Mouse (Mus musculus) c-Kit-positive CD71-negative TER-119-negative erythroid progenitor cells, embryonic 14.5 days (primary cell): Measurements from ENCODE around the gene Efhd2.

Experiments
- DNase-seq: peaks from one replicate; pipeline ENCODE4 v3.0.0-alpha.2; 2013; ENCODE audit warnings: low read depth

The Efhd2 gene

DNA sequence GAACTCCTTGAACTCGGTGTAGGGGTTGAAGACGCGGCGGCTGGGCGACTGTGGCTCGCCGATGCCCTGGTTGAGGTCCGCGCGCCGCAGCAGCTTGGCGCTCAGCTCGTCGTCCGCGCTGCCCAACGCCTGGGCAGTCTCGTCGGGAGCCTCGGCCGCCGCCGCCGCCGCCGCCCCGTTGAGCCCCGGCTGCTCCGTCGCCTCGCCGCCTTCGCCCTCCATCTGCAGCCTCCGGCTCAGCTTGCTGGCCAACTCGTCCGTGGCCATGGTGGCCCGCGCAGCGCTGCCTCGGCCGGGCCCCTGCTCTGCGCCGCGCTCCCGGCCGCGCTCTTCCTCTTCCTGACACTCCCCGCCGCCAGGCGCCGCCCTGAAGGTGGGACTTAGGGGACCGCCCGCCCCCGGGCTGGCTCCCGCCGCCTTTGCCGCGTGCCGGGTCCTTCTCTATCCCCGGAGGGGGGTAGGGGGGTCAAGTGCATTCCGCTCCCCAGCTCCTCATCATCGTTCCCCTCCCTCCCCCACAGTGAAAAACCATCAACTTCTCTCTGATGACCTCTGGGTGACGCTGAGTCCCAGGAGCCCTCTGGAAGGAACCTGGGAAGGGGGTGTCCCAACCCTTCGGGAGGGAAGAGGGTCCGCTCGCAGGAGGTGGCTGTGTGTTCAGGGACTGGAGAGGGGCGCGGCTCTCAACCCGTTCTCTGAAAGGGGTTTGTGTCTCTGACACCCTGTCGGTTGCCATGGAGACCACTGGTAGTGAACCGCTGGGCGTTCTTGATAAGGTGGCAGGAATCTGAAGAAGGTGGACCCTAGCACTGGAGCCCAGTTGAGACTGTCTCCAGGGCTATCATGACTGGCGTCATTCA is at the start of gene Efhd2:
Gene Efhd2 (minus strand): TSS at position 320 of the 860 bp plus-strand sequence.
- DNase-seq, result peak; percentile 80

DNA sequence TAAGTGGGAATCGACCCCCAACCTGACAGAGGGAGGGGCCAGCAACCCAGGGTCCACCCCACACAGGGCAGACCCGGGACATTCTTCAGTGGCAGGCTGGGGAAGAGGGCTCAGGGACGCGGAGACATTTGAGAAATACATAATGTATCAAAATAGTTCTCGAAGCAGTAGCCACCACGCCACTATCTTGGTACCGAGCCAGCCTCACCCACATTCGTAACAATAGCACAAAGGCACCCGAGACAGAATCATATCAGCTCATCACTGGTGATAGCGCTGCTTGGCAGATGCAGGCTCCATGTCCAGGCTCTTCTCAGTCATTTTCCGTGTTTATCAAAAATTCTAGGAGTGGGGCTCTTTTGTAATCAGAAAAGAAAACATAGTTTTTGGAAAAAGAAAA is 49.2 kb upstream of the Efhd2 start:
- no peak for DNase-seq

DNA sequence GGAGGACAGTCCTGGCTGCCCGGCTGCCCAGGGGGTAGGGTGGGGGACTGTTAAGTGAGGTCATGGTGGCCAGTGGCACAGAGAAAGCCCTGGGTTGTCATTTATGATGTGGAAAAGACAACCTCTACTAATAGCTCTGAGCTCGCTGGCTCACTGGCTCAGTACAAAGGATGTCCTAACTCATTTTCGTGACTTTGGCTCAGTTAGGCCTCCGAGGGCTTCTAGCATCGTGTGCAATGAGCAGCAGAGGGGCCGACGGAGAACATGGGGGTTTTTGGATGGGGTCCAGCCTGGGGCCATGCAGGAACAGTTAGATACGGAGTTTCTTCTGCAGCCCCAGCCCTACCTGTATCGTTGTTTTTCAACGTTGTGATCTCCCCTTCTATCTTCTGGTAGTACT is 45.7 kb upstream of the Efhd2 start:
- no peak for DNase-seq

DNA sequence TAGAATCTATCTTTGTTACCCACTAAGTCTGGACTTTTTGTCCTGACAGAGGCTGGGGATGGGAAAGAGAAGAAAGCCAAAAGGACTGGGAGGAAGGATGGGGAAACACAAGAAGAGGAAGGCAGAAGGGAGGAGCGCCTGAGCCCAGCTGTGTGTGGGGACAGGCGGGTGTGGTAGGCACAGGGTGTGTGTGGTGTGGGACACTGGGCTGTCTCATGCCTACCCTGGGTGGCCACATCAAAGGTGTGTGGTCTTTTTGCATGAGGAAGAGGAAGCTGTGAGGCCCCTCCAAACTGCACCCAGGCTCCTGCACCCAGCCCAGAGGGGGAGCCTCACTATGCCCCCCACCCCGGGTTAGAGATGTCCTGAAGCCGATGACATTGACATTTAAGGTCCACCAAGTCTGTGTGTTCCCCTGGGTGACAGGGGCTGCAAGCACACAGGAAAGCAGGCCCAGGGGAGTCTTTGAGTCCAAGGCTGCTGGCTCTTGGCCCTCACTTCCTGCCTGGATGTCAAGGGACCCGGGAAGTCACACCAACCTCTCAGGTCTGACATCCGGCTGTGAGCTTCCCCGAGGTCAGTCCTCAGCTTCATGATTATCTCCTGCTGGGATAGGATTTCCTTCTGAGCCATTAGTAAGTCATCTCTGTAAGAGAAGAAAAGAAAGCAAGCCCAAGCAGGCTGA is 43.2 kb upstream of the Efhd2 start:
- no peak for DNase-seq

DNA sequence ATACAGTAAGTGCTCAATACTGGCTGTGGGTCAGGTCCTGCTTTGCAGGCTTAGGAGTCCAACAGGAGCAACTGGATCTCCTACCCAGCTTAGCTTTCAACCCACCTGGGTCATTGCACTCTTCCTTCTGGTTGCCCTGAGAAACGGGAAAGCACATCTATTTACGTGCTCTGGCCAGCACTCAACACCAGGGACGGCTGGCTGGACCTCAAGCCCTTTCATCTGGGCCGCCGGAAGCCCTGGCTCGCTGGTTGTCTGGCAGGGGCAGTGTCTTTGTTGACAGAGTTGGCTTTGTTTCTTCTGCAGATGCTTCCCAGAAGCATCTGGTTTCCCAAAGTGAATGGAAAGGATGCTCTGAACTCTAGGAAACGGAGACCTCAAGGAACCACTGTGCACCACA is 39.3 kb upstream of the Efhd2 start:
- no peak for DNase-seq

DNA sequence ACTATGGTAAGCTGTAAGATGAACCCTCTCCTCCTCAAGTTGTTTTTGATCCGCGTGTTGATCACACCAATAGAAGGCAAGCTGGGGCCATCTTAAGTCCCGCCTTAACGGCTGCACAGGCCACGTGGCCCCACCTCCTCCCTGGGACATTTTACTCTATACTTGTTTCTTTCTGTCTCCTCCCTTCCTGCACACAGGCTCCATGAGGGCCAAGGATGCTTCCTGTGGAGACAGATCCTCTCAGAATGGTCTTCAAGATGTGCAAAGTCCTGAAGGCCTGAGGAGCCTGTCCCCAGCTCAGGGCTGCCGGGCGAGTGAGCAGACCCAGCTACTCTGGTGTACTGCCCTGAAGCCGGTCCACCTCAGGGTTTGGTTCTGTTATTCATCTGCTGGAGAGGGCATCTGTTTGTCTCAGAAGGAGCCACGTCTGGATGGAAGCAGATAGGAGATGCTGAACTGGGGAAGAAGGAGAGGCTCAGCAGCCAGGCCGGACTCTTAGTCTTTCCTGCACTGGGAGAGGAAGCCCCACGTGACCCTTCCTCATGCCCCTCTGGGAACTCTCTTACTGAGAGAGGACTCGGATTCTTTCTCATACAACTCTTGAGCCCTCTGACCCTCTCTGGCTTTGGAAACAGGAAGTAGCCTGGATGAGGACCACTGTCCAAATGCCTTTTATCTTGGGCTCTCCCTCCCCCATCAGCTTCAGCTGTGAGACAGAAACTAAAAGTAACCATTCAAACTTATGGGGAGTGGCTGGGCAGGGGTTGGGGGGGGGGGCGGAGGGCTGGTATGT is 38.7 kb upstream of the Efhd2 start:
- DNase-seq, result no peak

DNA sequence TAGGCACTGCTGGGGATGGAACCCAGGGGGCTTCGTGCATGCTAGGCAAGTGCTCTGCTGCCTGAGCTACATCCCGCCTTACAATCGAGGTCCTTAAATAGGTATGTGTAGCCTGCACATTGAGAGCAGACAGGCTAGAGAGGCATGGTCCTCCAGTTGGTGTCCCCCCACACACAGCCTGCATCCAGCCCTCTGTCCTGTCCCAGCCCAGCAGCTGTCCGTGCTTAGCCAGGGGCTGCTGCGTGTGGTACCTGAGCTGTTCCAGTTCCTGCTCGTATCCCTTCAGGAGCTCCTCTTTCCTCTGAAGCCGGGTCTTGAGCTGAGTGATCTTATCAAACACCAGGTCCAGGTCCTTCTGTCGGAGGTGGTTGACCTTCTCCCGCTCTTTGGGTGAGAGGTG is 30.0 kb upstream of the Efhd2 start:
- DNase-seq, result no peak

DNA sequence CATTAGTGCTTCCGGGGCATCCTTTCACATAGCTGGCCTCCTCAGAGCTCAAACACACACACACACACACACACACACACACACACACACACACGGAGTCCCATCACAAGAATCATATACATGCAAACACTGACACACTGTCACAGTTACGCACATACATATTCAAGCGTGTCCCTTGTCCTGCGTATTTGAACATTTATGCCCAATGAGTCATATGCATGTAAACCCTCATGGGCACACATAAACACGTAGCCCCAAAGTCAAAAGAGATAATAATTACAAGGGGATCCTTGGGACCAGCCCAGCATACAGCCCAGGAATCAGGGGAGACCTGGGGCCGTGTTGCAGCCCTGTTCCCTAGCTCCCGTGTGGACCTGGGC is 27.7 kb upstream of the Efhd2 start:
- DNase-seq, result no peak

DNA sequence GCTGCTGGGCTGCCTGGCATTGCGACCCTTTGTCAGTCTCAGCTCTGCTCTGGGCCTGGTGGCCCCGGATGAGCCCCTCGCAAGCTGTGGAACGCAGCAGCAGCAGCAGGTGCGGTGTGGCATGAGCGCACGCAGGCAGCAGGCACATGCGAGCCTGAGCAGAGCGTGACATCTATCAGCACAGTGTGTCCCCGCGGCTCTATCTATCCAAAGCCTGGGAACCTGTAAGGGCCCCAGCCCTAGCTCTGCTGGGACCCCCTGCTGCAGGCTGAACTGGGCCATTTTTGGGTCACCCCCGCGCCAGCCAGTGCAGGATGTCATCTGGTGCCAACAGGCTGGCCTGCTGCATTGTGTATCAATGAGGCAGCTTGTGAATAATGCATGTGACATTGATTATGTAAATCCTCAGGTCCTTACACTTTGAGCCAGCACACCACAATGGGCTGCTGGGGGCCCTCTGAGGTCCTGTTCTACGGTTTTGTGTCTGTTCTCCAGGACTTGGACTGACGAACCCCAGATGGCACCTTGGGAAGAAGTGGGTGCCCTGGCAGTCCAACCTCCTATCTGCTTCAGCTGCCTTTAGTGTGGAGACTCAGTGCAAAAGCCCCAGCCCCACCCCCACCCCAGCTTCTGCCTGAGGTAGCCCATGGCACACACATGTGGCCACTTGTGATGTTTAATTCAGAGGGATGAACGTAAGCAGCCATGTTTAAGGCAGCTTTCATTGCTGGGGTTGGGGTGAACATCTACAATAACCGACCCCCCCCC is 27.2 kb upstream of the Efhd2 start:
- DNase-seq, result no peak

DNA sequence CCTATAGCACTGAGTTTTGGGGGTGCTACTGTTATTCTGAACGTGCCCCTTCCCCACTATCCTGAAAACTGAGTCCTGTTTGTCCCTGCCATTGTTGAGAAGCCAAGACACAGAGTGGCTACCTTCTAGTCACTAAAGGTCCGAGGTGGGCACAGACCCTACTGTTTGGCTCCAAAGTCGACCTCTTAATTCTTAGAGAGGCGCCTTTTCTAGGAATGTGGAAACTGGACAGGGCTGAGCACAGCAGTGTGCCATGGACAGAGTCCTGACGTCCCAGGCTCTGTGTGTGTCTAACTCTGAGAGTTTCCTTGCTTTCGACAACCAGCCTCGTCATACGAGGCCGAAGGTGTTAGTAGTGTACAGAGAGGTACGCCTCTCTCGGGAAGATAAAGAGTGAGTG is 25.7 kb upstream of the Efhd2 start:
- no peak for DNase-seq

DNA sequence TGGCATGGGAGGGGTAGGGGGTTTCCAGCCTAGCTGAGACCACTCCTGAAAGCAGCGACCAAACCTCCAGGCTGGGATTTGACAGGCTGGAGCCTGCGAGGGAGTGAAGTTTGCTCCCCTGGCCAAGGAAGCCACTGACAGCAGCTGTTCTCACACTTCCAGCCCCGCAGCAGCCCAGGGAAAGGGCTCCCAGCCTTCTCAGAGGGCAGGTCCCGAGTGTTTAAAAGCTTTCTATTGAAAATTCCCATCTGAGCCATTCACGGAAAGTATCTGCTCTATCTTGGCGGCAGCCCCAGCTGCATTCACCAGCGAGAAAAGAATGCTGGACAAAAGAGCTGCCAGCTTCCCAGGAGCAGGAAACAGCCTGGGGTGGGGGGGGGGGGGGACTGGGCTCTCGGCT is 25.2 kb upstream of the Efhd2 start:
- no peak for DNase-seq

DNA sequence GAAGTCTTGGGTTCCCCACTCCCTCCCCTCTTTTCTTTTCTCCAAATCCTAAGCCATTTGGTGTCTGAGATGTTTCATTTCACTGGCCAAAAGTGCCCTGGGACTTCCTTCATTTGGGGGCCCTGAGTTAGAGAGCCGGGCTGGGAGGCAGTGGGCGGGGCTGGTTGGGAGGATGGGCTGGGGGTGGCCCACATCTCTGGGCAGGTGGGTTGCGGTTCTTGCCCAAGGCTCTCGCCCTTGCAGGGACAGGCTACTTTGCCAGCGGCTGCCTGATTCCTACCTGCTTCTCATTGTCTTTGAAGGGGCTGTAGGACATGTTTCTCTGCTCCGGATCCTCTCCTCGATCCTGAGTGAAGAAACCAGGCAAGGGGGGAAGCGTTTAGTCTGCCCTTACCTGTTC is 24.2 kb upstream of the Efhd2 start:
- DNase-seq, result no peak

DNA sequence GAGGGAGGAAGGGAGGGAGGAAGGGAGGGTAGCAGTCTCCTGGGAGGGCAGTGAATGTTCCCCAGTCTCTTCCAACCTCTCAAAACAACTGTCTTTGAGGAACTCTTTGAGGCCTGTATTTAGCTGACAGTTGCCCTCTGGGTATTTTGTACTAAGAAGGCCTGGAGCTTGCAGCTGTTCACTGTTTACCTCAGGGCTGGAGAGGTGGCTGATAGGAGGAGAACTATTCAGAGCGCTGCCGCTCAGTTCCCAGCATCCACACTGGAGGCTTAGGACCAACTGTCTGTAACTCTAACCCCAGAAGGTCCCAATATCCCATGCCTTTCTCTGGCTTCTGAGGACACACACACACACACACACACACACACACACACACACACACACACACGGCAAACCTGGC is 23.1 kb upstream of the Efhd2 start:
- no peak for DNase-seq

DNA sequence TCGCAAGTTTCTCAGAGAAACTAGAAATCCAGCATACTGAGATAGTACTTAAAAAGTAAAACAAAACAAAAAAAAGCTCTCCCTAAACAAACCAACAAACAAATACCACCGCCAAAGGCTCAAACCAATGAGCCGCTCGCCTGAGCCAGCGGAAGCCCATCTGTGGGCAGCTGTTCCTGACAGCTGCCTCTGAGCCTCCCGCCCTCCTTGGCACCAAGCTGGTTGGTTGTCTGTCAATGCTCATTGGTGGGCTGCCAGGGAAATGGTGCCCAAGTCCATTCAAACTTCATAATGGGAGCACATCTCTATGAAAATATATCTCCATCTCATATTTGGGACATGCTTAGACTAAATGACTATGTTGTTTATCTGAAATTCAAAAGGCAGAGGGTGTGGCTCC is 22.5 kb upstream of the Efhd2 start:
- DNase-seq, result no peak

DNA sequence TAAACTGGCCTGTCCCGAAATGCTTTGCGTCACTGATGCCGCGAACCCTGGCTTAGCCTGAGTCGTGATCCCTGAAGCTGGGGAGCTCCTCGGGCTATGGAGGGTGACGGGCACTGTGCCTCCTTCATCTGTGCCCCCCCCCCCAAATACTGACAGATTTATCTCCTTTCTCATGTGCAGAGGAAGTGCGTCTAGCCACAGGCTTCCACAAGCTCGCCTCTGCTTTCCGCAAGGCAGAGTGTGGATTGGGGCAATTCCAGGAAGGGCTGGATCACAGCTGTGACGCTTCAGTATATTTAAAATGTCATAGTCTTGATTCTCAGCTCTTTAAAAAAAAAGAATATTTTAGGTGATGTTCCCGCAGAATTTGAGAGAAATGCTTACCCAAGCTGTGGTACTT is 21.1 kb upstream of the Efhd2 start:
- peak; percentile 46 for DNase-seq

DNA sequence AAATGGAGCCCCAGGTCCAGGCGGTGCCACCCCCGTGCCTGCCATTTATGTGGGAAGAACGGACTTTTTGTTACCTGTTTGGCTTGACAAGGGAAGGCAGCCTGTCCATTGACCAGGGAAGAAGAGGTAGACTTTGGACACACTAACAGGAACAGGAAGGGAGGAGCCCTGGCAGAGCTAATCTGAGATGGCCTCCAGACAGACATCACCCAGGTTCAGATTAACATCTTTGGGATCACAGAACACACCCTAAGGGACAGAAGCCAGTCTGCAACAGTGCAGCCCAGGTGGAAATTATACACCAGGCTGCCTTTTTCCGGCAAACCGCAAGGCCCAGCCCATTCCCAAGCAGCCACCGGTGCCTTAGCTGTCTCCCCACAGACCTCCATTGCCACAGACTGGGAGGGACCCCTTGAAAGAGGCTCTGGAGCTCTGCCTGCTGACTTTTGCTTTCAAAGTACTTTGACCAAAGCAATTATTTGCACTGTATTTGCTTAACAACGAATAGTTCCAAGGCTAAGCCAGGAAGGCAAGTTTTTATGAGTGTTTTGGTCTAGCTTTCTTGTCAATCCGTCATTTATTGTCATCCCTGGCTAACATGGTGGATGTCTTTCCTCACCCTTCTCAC is 18.6 kb upstream of the Efhd2 start:
- DNase-seq, result no peak

DNA sequence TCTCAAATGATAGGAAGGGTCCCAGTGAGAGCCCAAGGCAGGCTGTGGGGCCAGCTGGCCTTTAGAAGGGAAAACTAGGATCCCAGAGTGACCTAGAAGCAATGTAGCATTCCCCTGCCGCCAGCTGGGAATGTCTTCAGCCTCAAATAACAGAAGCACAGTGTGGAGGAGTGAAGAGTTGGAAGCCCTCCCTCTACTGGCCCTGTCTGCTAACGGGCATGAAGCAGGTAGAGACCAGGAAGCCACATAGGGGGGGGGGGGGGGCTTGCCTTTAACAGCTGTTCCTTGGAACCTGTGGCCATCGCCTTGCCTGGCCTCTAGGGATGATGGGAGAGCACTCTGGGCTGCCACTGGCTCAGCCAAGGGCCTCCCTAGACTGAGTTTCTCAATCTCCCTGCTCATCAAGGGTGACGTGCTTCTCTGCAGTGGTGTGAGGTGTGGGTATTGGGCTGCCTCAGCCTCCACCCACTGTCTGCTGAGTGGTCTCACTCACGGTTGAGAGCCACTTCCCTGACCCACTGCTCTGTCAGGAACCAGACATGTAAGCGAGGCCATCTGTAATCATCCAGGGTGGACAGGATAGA is 11.8 kb upstream of the Efhd2 start:
- no peak for DNase-seq

DNA sequence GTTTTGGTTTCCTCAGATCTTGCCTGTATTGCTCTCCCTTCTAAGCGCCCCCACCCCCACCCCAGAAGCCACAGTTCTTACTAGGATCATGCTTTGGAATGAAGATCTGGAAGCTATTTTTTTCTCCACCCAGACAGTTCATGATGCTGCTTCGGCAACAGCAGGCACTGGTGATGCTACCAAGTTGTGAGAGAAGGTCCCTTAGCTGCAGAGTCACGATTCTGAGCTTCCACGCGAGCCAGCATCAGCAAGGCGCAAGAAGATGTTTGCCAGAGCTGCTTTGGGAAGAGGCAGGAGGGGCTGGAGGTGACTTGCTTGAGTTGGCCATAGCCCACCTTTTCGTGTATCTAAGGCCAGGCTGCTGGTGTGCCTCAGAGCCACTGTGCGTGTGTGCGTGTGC is 10.7 kb upstream of the Efhd2 start:
- no peak for DNase-seq

DNA sequence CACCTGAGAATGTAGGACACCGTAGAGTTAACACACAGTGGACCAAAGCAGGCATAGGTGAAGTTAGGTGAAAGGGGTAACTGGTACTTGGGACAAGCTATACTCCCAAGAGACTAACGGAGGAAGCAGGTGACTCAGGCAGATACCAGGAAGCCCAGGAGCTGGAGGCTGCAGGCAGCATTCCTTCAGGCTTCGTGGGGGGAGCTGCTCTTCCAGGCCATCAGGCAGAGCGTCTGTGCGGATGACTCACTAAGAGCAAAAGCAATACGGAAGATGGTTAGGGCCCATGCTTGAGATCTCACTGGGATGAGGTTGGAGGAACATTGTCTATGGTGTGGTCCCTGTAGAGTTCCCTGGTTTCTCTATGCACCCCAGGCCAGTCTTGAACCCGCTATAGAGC is 8.1 kb upstream of the Efhd2 start:
- no peak for DNase-seq

DNA sequence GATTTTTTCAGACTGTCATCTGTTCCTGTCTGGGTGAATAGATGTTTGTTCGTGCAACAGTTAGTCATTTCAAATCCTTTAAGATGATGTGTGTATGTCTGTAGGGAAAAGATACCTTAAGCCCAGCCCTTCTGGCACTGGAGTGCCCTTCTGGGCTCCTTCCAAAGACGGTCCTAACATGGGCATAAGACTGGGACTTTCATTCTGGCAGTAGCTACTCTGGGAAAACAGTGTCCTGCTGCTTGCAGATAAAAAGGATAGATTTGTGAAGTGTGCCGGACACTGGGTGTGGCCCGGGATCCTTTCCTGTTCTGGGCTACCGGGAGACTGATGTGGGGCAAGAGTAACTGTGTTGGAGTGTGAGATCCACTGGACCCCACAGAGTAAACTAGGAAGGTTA is 7.2 kb upstream of the Efhd2 start:
- DNase-seq, result no peak

DNA sequence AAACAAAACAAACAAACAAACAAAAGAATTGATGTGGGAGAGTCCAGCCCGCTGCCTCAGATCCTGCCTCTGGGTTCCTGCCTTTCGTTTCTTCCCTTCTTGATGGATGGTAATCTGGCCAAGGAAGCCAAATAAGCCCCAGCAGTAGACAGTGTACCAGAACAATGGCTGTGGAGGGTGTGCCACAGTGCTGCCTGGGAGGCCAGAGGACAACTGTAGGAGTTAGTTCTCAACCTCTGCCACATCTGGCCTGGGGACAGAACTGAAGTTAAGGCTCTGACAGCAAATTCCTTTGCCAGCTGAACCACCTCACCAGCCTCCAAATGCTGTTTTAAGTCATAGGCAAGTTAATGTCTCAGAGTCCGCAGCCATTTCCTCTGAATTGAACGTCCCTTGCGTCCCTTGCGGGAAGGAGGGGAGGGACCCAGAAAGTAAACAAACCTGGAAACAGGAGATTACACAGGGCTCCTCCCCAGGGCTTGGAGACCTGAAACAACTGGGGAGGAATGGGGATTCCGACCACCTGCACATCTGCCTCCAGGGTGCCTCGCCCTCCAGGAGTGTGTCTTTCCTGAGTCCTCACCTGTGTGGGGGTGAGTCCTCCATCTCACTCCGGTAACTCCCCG is 6.7 kb upstream of the Efhd2 start:
- DNase-seq, result no peak
